Mouse (Mus musculus) liver, embryonic 14.5 days (tissue): ENCODE measurements around the gene Tmem88.

Source experiments
- CTCF ChIP-seq: IDR thresholded peaks from 2 replicates; pipeline ENCODE4 v1.5.1; 2016; ENCODE audit warnings: antibody characterized with exemption, low read depth, control low read depth
- EP300 ChIP-seq: IDR thresholded peaks from 2 replicates; pipeline ENCODE4 v1.6.1; 2016; ENCODE audit warnings: antibody characterized with exemption, low read depth

DNA sequence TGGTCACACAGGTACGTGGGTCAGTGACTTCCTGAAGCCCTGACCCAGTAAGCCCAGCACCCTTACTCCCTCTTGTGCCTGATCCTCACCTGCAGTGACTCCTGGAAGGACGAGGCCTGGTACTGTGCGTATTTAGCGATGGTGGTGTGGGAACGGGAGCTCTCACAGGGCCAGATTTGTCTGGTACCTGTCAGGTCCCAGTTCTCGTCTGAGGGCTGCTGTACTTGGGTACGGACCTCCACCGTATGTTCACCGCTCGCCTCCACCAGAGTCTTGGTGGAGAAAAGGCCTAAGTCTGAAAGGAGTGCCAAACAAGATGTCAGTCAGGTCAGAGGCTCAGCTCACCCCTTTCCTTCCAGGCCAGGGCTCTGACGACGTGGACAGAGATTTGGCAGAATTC lies 4.0 kb upstream of the Tmem88 start:
- TF ChIP-seq CTCF (no peak), EP300 (no peak)
